Mouse (Mus musculus): ENCODE results near the gene Gipc3.

The Gipc3 gene

DNA sequence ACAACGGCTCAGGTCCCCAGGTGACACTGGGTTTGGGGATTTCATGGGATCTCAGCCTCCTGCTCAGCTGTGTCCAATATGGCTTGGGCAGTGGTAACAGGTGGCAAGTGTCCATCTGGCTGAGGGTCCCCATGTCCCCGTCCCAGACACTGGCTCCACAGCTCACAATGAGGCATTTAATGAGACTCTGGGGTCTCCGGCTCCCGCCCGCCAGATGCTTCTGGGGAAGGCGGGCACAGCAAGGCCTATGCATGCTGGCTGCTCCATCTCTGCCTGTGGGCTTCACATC is 24.1 kb upstream of the Gipc3 start:
- no peak for DNase-seq (ENCODE audit: low spot score)

DNA sequence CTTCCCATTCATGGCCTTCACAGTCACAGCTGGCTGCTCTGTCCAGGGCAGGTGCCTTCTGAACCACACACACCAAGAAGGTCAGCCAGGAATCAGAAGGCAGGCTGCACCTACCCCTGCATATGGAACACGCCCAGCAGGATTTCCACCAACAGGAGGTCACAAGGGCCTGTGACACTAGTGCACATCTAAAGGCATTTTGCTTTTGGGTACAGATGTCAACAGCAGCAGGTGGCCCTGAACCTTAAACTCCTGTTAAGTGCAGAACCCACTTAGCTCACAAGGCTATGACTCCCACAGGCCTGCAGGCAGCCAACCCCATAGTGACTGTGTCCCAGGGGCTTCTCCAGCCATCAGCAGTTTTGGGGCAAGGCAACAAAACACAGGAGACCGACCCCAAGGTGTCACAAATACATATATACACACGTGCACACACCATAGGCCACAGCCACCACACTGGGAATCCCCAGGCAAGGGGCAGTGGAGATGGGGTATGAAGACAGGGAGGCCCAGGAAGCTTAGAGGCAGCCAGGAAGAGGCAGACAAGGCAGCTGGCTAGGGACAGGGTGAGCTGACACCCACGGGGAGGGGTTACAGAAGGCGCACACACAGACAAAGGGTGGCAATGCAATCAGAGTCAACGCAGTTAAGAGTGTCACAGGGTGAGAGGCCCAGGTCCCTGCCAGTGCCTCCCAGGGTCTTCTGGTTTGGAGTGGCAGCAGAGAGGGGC is 23.6 kb upstream of the Gipc3 start:
- DNase-seq (ENCODE audit: low spot score) = no peak

DNA sequence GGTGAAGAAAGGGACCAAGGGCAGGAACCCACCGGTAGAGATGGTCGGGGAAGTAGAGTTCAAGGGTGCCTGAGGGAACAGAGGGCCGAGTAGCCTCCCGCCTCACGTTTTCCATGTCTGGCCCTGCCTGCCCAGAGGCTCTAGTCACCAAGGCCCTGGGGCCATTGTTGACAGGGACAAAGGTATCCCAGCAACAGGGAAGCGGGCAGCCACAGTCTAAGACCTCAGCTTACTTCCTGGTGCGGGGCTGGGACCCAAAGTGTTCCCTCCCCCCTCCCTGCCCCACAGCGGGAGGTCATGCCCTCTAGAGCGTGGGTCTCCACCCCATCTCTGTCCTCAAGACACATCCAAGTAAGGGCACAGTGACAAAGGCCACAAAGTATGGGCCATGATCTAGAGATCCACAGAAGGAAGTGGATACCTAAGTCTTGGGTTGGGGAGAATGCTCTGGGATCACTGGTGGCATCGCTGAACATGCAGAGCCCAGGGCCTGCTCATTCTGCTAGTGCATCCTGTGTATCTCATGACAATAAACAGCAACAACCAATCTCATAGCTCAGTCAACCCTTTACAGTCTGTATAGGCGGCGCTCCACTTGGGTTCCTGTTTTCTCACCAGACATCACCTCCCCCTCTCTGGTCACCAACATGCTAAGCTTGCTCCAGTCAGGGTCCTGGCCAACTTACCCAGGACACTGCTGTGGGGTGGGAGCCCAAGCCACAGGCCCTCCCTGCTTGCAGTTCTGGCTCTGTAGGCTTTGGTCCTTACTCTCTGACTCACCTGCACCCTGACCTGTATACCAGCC is 22.8 kb upstream of the Gipc3 start, which contains the start of gene 4930404N11Rik:
Gene 4930404N11Rik, minus strand, starts transcription at position 145 of the 805 bp plus-strand sequence.
- no peak for DNase-seq (ENCODE audit: low spot score)

DNA sequence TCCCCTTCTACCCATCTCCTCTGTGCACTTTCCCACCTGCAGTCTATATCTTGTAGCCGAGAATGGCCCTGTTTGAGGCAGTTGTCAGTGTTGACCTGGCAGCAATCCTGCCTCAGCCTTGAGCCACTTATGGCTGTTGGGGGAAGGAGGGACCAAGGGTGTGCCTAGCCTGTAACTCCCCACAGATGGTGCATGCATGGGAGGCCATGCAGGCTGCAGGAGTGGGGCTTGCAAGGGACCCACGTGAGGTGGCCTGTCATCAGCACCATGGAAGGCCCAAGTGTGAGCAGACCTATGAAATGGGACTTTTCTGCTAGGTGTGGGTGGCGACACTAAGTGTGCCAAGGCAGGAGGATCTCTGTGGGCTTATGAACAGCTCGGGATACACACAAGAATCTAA is 22.0 kb upstream of the Gipc3 start:
- no peak for DNase-seq (ENCODE audit: low spot score)

DNA sequence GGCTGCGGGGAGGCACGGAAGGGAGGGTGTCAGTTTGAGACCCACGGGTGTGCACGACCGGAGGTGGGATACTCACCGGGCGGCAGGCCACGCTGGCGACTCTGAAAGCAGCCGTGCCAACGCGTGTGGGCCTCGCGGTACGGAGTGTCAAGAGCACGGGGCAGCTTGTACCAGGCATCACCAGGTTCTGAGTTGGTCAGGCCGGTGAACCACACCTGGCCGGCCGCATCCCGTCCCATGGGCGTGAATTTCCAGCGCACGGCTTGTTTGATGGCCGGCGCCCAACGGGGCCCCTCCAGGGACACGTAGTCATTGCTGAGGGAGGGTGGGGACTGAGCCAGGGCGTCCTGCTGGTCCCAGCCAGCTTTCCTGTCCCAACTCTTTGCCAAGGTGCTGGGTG is 21.6 kb upstream of the Gipc3 start:
- DNase-seq (ENCODE audit: low spot score) = no peak

DNA sequence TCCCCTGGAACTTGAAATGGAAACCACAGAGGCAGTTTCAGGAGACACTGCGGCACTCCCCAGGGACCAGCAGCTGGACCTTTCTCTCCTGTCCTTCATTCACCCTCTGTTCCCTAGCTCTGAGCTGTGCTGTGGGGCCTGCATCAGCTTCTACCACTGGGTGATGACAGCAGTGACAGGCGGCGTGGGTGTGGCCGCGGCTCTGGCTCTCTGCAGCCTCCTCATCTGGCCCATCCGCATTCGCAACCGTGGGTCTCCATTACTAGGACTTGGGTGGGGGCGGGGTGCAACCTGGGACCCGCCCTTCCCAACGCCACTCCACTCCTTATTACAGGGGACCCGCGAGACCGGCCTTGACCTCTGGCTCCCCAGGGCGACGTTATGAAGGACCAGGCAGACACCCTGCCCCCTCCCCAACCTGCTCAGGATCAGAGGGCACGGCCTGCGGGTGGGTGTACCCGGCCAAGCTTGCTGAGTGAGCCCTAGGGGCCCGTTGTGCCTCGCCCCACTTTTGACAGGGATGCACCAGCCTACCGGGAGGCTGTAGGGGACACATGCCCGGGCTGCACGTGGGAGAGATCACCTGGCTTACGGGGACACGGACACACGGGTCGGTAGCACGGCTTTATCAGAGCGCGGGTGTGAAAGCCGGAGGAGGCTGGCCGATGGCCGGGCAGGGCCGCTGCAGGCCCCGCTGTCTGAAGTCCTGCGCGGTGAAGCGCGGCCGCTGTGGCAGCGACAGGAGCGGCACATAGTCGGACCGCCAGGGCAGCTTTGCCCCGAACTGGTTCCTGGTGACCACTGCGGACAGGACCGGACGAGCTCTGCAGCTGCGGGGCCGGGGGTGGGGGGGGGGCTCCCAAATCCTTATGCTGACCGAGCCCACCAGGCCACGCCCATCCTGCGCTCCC is 20.6 kb upstream of the Gipc3 start:
- no peak for DNase-seq (ENCODE audit: low spot score)

DNA sequence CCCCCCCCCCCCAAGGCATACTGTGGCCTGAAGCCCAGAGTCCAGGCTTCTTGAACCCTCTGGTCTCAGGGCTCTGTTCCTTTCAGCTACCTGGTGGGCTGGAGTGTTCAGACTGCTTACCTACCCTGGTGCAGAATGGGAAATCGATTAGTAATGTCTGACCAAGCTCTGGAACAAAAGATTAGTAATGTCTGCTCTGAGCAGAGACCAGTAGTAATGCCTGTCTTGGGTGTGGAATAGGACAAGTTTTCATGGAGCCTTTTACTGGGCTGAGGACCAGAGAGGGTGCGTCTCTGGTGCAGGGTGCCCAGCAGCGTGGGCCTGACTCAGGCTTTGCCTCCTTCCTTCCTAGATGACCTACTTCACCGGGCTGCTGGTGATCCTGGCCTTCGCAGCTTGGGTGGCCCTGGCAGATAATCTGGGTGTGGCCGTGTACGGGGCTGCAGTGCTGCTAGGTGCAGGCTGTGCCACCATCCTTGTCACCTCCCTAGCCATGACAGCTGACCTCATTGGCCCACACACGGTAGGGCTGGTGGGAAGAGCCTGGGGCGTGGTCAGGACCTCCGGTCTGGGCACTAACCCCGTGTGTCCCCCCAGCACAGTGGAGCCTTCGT is 19.4 kb upstream of the Gipc3 start:
- DNase-seq (ENCODE audit: low spot score) = no peak

DNA sequence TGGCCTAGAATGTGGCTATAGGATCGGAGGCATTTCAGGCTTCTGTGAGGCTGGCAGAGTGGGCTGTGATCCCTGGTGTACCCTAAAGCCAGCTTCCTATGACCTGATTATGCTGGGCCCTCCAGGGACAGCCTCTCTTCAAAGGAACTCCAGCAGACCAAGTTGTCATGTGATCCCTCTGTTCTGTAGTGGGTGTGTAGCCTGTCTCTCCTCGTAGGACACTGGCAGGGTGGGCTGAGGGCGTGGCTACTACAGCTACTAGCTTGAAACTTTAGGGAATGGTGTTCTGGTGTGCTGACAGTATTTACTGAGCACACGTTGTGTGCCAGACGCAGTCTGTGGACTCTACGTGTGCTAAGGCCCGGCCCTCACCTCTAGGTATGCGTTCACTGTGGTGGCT is 17.7 kb upstream of the Gipc3 start:
- DNase-seq (ENCODE audit: low spot score) = no peak

DNA sequence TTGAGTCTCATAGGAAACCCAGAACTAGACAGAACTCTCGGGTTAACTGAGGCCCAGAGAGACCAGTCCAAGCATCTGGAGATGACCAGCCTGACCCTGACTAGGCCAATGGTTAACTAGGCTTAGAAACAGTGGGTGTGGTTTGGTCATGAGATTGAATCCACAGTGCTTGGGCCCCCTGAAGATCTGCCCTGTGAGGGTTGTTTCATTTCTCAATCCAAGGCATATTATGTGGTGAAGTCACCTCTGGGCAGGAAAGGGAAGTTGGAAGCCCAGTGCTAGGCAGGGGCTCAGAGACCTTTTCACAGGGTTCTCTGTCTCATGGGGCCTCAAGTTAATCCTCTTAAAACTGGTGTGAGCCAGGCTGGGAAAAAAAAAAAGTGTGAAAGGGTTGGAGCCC is 15.8 kb upstream of the Gipc3 start:
- DNase-seq (ENCODE audit: low spot score) = no peak

DNA sequence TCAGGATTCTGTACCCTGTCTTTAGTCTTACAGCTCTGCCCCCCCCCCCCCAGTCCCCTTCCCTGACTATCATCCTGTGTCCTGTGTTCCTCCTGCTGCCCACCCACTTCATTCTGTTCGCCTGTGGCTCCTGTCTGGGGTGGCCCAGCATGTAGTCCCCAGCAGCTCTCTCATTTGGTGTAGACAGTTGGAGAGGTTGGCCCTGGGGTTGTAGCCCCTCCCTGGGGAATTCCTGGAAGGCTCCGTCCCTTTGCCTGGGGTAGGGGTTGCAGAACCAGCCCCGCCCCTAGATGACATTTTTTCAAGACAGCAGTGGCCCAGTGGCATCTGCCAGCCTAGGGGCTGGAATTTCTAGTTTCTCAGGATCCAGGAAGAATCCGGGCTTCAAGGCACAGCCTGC is 15.1 kb upstream of the Gipc3 start:
- DNase-seq (ENCODE audit: low spot score) = no peak

DNA sequence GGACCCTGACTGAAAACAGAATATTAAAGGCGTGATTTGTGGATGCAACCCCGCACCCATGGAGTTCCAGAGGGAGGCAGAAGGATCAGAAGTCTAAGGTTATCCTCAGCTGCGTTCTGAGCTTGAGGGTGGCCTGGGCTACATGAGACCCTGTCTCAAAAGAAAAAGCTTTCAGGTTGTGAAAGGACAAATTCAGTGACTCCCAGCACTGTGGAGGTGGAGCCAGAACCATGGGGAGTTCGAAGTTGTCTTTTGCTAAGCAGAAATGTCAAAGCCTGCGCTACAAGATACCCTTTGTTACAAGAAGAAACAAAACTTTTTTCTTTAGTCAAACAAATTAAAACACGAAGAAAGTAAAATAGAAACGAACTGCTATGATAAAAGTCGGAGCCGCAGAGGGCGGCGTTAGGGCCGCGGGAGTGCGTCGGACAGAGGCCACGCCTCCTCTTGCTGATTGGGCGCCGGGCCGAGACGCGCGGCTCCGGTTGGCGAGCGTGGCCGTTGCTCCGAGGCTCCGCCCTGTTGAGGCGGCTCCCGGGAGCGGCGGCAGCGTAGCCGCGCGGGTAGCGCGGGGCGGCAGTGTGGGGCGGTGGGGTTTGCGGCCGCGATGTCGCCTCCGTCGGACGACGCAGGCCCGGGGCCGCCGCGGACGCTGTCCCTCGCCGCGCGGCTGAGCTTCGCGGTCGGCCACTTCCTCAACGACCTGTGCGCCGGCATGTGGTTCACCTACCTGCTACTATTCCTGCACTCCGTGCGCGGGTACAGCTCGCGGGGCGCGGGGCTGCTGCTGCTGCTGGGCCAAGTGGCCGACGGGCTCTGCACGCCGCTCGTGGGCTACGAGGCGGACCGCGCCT is 14.2 kb upstream of the Gipc3 start, which contains the start of gene Mfsd12:
Gene Mfsd12, plus strand, starts transcription at position 501 of the 854 bp plus-strand sequence.
- DNase-seq (ENCODE audit: low spot score) = peak; percentile 88

DNA sequence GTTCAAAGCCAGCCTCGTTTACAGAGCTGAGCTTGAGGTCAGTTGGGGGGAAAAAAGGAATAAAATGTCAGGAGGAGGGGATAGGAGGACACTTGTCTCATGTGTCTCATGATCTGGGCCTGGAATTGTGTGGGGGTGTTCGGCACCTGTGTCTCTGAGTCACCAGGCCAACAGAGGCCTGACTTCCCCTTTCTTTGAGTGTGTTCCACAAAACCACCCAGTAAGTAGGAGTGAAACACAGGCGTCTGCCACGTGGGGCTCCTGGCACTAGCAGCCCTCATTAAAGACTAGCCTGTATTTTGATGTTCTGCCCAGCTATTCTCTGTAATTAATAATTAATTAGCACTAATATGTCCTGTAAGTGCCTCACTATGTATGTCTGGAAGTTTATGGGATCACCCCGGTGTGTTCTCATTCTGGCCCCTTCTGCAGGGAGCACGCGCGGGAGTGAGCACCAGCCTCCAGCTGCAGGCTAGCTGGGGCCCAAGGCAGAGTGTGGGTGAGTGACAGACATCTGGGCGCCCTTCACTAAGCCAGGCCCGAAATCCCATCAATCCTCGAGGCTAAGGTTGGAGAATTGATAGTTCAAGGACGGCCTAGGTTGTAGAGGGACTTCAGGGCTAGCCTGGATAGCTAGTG is 13.4 kb upstream of the Gipc3 start:
- DNase-seq (ENCODE audit: low spot score) = no peak

DNA sequence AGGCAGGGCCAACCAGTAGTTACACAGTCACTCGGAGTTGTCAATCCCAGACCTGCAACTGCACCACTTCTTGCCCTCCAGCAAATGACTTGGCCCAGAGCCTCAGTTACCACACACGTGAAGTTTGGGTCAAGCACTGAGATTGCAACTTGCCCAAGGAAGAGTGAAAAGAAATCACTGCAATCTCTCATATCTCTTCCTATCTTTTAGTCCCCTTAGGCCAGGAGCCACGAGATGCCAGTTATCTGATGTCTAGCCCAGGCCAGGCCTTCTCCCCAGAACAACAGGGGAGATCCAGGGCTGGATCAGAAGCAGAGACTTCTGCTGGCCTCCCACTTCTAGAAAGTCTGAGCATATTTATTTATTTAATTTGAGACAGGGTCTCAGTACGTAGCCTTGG is 12.5 kb upstream of the Gipc3 start:
- DNase-seq (ENCODE audit: low spot score) = no peak

DNA sequence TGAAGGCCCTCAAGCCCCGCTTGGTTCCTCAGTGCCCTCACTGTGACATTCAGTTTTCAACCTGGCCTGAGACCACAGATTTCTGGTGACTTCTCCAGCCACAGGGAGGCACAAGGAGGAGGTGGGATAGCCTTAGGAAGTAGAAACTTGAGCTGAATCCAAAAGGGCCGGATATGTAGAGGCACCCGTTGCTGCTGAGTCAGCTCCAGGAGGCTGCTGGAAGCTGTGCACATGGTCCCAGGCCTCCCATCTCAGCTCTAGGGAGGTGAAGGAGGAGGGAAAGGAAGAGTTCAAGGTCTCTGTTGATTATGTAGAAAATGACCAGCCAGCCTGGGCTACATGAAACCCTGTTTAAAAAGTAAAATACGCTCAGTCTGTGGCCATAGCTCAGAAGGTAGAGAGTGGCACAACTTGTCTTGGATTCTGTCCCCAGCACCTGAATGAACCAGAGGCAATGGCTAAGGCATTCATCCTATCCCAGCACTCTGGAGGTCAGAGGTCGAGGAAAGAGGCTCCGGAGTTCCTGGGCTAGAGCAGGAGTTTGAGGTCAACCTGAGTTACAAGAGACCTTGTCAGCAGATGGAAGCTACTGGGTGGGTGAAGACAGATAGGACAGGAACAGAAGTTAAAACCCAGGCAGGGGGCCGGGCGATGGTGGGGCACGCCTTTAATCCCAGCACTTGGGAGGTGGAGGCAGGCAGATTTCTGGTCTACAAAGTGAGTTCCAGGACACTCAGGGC is 11.8 kb upstream of the Gipc3 start:
- DNase-seq (ENCODE audit: low spot score) = no peak

DNA sequence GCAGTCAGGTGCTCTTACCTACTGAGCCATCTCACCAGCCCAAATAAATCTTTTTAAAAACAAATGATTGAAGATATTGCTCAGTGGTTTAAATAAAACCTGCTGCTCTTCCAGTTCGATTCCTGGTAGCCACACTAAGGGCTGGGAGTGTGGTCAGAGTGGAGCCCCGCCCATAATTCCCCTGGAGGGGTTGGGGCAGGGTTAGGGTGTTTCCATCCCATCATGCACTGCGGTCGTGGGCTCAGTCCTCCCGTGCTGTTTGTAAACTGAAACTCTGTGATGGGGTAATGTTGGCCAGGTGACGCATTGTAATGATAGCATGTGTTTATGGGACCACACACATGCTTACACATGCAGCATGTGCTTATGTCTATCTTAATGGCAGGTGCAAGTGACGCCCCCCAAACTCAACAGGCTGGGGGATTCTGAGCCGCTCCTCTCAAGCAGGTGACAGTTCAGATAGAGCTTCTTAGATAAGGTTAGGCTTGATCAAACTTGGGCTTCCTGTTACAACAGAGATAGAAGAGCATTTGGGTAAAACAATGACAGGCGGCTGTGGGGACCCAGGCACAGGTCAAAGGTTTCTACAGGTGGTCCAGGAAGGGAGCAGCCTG is 8.7 kb upstream of the Gipc3 start:
- no peak for DNase-seq (ENCODE audit: low spot score)

DNA sequence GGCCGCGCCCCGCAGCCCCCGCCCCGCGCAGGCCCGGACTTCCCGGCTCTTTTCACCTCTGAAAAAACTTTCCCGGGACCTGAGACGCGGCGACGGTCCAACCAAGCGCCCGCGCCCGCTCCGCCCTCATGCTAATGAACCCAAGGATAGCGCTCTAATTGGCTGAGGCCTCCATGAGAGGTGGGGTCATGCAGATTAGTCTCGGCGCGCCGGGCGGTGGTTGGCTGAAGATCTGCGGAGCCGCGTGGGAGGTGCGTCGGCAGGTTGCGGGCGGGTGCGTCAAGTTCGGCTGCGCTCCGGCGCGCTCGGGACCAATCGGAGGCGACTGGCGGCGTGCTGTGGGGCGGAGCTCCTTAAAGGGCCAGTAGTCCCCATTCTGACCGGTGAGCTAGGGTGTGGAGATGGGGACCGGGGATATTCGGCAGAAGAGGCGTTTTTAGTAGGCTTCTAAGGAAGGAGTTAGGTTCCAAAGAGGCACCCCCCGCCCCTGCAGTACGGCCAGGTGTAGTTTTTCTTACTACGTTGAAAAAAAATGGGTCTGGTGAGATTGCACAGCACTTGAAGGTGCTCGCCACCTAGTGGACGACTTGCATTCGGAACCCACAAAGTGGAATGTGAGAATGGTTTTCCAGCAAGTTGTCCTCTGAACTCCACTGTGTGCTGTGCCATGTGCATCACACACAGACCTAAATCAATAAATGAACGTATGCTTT is 7.4 kb upstream of the Gipc3 start, which contains the start of gene Hmg20b:
Gene Hmg20b, minus strand, starts transcription at position 130 of the 713 bp plus-strand sequence.
- DNase-seq (ENCODE audit: low spot score) = peak; percentile 96

DNA sequence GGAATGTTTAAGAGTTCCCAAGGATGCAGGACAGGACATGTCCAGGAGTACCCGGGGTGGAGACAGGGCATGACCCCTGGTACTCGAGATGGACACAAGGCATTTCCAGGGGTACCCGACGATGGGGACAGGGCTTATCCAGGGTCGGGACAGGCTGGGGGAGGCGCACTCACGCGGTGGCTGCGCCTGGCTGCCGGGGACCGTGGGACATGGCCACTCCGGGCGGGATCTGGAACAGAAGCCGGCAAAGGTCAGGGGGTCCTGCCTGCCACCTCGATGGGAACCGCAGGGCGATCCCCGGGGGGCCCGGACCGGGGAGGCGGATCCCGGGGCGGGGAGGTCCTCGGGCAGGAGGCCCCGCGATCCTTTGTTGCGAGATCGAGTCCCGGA is 6.9 kb upstream of the Gipc3 start:
- DNase-seq (ENCODE audit: low spot score) = no peak

DNA sequence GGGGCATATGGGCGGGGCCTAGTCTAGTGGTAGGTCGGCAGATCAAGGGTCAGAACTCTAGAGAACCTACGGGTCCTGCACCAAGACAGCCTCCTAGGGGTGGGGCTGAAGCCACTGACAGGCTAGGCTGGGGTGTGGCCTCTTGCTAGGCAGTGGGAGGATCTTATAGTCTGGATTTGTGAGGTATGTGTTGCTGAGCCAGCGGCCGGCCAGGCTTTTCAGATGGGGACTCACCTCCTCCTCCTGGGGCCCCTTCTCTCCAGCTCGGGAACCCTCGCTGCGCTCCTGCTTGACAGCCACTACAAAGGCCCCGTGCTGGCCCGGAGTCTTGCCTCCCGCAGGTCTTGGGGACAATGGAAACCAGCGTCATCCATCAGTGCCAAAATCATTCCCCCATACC is 6.1 kb upstream of the Gipc3 start:
- DNase-seq (ENCODE audit: low spot score) = no peak

All from urinary bladder, postnatal 25 days (tissue).